Mouse (Mus musculus) cerebellum, postnatal 4 days (tissue): Measurements from ENCODE around the gene Alox12.

ENCODE experiments used
- DNase-seq, 2 experiments: peaks; one replicate each; pipeline ENCODE4 v3.0.0; 2022; ENCODE audit warnings: low spot score in 2 of 2, mixed read lengths in 1 of 2

Alox12 gene

GRCm38 (mm10) chr11:70239541-70240279, 15.4 kb downstream of the Alox12 start, which contains the start of the genes Gm21988 and Rnasek:
Gm21988 (minus strand) TSS chr11:70239830.
Rnasek (minus strand) TSS chr11:70239842.
- peak in 1 of 2 experiments; percentile 73 for DNase-seq

GRCm38 (mm10) chr11:70238591-70239440, 16.3 kb downstream of the Alox12 start:
- DNase-seq: no peak

GRCm38 (mm10) chr11:70237457-70238167, 17.5 kb downstream of the Alox12 start, which contains the start of gene 0610010K14Rik:
0610010K14Rik (minus strand) TSS chr11:70237914.
- peak; percentile 97 to 99 for DNase-seq

GRCm38 (mm10) chr11:70236717-70237116, 18.4 kb downstream of the Alox12 start:
- no peak for DNase-seq

GRCm38 (mm10) chr11:70235254-70235900, 19.8 kb downstream of the Alox12 start:
- DNase-seq: no peak

GRCm38 (mm10) chr11:70234497-70234896, 20.7 kb downstream of the Alox12 start:
- DNase-seq: no peak

GRCm38 (mm10) chr11:70234037-70234436, 21.1 kb downstream of the Alox12 start:
- peak in 1 of 2 experiments; percentile 14 for DNase-seq

- DNase-seq: peak; percentile 21 to 36
Measured at GRCm38 (mm10) chr11:70233016-70233415, 22.1 kb downstream of the Alox12 start.

- peak in 1 of 2 experiments; percentile 64 for DNase-seq
Measured at GRCm38 (mm10) chr11:70232546-70232945, 22.6 kb downstream of the Alox12 start.

- DNase-seq: peak; percentile 72 to 91
Measured at GRCm38 (mm10) chr11:70230239-70230727, 24.9 kb downstream of the Alox12 start.

- peak in 1 of 2 experiments; percentile 8 for DNase-seq
Measured at GRCm38 (mm10) chr11:70229260-70230010, 25.7 kb downstream of the Alox12 start, which contains the start of gene Bcl6b. Bcl6b (minus strand) TSS chr11:70229798.

GRCm38 (mm10) chr11:70228828-70229227, 26.3 kb downstream of the Alox12 start:
- DNase-seq: peak; percentile 62 to 78

GRCm38 (mm10) chr11:70227661-70228245, 27.4 kb downstream of the Alox12 start:
- peak in 1 of 2 experiments; percentile 12 for DNase-seq

GRCm38 (mm10) chr11:70227126-70227525, 28.0 kb downstream of the Alox12 start:
- DNase-seq: no peak

GRCm38 (mm10) chr11:70226602-70226890, 28.6 kb downstream of the Alox12 start:
- DNase-seq: peak in 1 of 2 experiments; percentile 17

GRCm38 (mm10) chr11:70225798-70226601, 29.2 kb downstream of the Alox12 start:
- no peak for DNase-seq

GRCm38 (mm10) chr11:70223724-70224123, 31.4 kb downstream of the Alox12 start:
- DNase-seq: peak in 1 of 2 experiments; percentile 16

GRCm38 (mm10) chr11:70221603-70222500, 33.3 kb downstream of the Alox12 start:
- DNase-seq: peak in 1 of 2 experiments; percentile 8
